Mouse (Mus musculus): ENCODE data around the gene Odf3l1. TPM values are rescaled to one million over a fixed set of nuclear protein-coding genes. Genes with fewer than 3 reads are reported as not detected.
A peak's percentile ranks its signal among the peaks of the same experiment; 100 is the strongest.
"Not testable (repeated sequence)": the region's sequence is repeated elsewhere in the genome, so short reads cannot be mapped to it uniquely, and the experiment has no call there.

Odf3l1 gene
- not detected for total RNA-seq (2021)

GRCm38 (mm10) chr9:56864216-56864729 is at the start of gene Odf3l1:
Odf3l1 (minus strand) TSS chr9:56864679.
- no peak for DNase-seq (ENCODE audit: extremely low spot score in 1 of 2, low spot score in 1 of 2)

DNA sequence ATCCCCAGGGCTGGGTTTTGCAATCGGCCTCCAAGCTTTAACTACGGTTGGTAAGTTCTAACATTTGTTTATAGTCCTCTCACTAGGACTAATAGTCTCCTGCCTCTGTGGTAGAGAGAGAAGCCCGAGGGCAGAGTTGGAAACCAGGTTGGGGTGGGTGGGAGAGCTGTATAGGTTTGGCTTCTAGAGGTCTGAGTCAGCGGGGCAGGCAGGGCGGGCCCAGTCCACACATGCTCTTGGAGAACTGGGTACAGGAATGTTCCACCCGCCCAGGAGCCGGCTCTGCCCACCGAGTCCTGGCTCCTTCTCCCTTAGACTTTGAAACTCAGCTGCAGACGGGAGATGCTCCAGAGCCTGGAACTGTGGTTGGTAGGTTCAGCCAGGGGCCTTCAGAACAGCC is 49.5 kb upstream of the Odf3l1 start:
- DNase-seq (ENCODE audit: extremely low spot score in 1 of 2, low spot score in 1 of 2), result no peak

GRCm38 (mm10) chr9:56911017-56911416 is 46.5 kb upstream of the Odf3l1 start:
- no peak for DNase-seq (ENCODE audit: extremely low spot score in 1 of 2, low spot score in 1 of 2)

DNA sequence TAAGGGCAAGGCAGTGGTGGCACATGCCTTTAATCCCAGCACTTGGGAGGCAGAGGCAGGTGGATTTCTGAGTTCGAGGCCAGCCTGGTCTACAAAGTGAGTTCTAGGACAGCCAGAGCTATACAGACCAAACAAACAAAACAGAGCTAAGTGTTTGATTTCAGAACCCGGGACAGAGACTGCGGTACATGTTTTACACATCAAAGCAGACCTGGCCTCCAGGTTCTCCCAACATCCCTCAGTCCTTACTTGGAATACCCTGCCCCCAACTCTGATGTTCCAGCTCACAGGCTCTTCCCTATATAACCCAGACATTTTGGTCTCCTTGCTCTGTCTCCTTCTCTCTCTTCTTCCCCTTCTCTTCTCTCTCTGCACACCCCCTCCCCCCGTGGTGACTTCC is 45.5 kb upstream of the Odf3l1 start:
- DNase-seq (ENCODE audit: extremely low spot score in 1 of 2, low spot score in 1 of 2), result not testable (repeated sequence)

- no peak for DNase-seq (ENCODE audit: extremely low spot score in 1 of 2, low spot score in 1 of 2)
These were observed 43.1 kb upstream of the Odf3l1 start for GRCm38 (mm10) chr9:56907549-56907948.

DNA sequence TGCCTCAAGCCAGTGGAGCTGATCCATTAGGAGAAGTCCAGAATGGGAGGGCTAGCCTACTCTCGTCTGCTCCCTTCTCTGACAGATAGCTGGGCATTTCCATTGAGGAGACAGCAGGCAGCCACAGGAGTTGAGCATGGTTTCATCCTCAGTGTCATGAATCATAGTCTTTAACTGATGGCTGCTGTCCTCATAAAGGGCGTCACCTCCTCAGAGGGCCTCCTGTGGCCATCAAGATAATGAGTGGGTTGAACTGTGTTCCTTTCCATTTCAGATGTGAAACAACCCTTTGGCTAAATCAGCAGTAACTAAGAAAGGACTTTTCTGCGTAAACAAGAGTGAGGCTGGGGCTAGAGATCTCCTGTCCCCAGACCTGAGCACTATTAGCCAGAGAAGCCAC is 39.2 kb upstream of the Odf3l1 start:
- DNase-seq (ENCODE audit: extremely low spot score in 1 of 2, low spot score in 1 of 2), result no peak

GRCm38 (mm10) chr9:56901187-56901586 is 36.7 kb upstream of the Odf3l1 start:
- no peak for DNase-seq (ENCODE audit: extremely low spot score in 1 of 2, low spot score in 1 of 2)

DNA sequence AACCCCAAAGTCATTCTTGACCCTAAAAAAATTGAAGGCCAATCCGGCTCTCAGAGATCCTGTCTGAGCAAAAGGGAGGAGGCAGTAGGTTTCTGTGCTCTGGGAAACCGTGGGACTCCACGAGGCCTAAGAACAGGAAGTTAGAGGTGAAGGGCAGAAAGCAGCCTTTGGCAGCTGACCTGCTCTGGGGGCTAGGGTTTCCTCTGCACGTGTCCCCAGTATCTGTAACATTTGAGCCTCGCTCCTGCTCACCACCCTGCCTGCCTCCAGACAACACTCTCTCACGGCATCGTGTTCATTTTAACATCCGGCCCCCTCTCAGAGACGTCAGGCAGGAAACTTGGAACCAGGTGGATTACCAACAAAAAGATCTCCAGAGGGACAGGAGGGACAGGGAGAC is 36.1 kb upstream of the Odf3l1 start:
- no peak for DNase-seq (ENCODE audit: extremely low spot score in 1 of 2, low spot score in 1 of 2)

- DNase-seq (ENCODE audit: extremely low spot score in 1 of 2, low spot score in 1 of 2), result no peak
These were observed 35.6 kb upstream of the Odf3l1 start for GRCm38 (mm10) chr9:56900060-56900459.

GRCm38 (mm10) chr9:56899409-56899808 is 34.9 kb upstream of the Odf3l1 start:
- no peak for DNase-seq (ENCODE audit: extremely low spot score in 1 of 2, low spot score in 1 of 2)

DNA sequence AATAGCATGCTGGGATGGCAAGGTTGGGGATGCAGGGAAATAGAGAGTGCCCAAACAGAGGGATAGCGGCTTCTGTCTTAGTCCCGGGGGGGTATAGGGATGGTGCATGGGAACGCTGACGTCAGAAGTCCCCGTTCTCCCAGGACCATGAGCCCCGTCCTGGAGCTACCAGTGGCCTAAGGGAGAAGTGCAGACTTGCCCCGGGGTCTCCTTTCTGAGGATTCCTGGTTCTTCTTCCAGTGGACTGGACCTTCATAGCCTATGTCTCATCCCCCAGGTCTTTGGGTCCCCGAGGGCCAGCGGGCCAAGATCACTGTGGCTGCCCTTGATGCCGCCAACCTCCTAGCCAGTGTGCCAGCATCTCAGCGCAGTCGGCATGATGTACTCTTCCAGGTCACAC is 32.3 kb upstream of the Odf3l1 start:
- no peak for DNase-seq (ENCODE audit: extremely low spot score in 1 of 2, low spot score in 1 of 2)

DNA sequence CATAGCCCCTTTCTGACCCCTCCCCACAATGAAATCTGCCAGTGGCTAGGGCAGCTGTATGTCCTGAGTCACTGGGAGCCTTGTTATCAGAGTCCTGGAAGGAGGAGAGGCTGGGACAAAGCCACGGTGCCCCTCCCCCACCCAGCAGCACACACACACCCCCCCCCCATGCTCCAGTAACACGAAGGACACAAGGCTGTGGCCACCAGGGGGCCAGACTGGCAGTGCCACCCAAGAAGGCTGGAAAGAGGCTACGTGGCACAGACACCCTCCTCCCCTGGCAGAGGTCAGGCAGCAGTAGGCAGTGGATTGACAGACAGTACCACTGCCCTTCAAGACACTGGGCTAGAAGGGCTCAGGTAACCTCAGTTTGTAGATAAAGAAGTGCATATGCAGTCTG is 29.5 kb upstream of the Odf3l1 start:
- no peak for DNase-seq (ENCODE audit: extremely low spot score in 1 of 2, low spot score in 1 of 2)

DNA sequence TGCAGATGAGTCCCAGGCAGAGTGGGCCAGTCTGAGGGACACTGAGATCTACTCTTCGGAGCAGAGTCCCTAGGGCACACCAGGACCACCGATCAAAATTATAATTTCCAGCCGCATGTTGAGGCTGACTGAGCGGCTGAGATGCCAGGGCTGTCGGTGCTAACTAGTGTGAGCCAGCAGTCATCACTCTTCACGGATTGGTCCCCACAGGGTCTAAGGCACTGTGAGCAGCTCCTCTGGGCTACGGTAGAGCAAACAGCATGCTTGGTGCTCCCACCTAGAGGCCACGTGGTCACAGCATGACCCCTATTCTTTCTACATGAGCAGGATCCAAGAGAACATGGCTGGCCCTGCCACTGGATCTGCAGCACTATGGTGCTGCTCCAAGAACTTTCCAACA is 28.8 kb upstream of the Odf3l1 start:
- no peak for DNase-seq (ENCODE audit: extremely low spot score in 1 of 2, low spot score in 1 of 2)

DNA sequence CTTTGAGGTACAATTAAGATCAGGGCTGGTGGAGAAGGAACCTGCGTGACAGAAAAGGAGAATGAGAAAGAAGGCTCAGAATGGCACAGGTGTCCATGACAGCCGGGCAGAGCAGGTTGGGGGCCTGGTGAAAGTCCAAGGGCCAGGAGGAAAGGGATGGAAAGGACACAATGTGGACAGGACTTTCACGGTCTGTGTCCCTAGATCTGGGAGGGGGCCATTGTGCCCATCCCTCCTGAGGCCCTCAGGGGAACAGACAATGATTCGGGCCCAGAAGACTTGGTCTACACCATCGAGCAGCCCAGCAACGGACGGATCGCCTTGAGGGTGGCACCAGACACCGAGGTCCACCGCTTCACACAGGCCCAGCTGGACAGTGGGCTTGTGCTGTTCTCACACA is 27.6 kb upstream of the Odf3l1 start:
- DNase-seq (ENCODE audit: extremely low spot score in 1 of 2, low spot score in 1 of 2), result no peak

- peak; percentile 52 to 54 for DNase-seq (ENCODE audit: extremely low spot score in 1 of 2, low spot score in 1 of 2)
These were observed 27.1 kb upstream of the Odf3l1 start for GRCm38 (mm10) chr9:56891517-56892011.

GRCm38 (mm10) chr9:56890522-56891250 is 26.2 kb upstream of the Odf3l1 start:
- DNase-seq (ENCODE audit: extremely low spot score in 1 of 2, low spot score in 1 of 2), result no peak

DNA sequence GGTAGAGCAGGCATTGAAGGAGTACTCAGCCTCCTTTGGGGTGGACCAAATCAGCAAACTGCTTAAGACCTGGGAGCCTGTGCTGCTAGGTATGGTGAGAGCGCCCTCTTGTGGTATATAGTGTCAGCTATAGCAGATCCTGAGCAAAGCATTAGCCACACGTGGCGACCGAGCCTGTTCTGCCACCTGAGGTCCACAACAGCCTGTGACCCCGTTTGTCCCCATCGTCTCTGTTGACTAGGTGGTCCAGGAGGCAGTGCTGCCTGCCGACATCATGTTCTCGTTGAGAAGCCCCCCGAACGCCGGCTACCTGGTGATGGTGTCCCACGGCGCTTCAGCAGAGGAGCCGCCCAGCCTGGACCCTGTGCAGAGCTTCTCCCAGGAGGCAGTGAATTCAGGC is 25.3 kb upstream of the Odf3l1 start:
- peak; percentile 40 to 70 for DNase-seq (ENCODE audit: extremely low spot score in 1 of 2, low spot score in 1 of 2)

DNA sequence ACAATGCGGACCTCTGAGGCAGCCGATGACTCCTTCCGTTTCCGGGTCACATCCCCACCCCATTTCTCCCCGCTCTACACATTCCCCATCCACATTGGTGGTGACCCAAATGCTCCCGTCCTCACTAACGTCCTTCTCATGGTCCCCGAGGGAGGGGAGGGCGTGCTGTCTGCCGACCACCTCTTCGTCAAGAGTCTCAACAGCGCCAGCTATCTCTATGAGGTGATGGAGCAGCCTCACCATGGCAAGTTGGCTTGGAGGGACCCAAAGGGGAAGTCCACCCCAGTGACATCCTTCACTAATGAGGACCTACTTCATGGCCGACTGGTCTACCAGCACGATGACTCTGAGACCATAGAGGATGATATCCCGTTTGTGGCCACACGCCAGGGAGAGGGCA is 23.1 kb upstream of the Odf3l1 start:
- no peak for DNase-seq (ENCODE audit: extremely low spot score in 1 of 2, low spot score in 1 of 2)

DNA sequence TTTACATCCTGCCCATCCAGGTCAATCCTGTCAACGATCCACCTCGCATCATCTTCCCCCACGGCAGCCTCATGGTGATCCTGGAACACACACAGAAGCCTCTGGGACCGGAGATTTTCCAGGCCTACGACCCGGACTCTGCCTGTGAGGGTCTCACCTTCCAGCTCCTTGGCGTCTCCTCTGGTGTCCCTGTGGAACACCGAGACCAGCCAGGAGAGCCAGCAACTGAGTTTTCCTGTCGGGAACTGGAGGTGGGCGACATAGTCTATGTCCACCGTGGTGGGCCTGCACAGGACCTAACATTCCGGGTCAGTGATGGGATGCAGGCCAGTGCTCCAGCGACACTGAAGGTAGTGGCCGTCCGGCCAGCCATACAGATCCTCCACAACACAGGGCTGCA is 22.1 kb upstream of the Odf3l1 start:
- DNase-seq (ENCODE audit: extremely low spot score in 1 of 2, low spot score in 1 of 2), result no peak

DNA sequence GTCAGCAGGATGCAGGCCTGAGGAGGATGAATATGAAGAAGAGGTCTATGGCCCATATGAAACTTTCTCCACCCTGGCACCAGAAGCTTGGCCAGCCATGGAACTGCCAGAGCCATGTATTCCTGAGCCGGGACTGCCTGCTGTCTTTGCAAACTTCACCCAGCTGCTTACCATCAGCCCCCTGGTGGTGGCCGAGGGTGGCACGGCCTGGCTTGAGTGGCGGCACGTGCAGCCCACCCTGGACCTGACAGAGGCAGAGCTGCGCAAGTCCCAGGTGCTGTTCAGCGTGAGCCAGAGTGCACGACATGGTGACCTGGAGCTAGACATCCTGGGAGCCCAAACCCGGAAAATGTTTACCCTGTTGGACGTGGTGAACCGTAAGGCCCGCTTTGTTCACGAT is 21.6 kb upstream of the Odf3l1 start:
- no peak for DNase-seq (ENCODE audit: extremely low spot score in 1 of 2, low spot score in 1 of 2)

- DNase-seq (ENCODE audit: extremely low spot score in 1 of 2, low spot score in 1 of 2), result no peak
These were observed 19.8 kb upstream of the Odf3l1 start for GRCm38 (mm10) chr9:56884328-56884727.

DNA sequence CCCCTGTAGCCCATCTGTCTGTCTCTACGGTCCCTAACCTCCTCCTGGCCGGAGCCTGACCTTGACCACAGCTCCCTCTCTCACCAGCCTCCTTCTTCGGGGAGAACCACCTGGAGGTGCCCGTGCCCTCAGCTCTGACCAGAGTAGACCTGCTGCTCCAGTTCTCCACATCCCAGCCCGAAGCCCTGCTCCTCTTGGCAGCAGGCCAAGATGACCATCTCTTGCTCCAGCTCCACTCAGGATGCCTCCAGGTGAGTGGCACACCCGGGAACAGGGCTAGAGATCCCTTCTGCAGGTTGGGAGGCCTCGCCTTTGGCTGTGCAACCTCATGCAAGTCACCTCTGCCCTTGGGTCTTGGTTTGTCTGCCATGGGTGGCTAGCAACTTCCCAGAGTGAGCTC is 19.0 kb upstream of the Odf3l1 start:
- no peak for DNase-seq (ENCODE audit: extremely low spot score in 1 of 2, low spot score in 1 of 2)

All from layer of hippocampus, postnatal 25 days (tissue).